Mouse (Mus musculus) brain, adult 10 weeks (tissue): Measurements from ENCODE around the gene Slc25a53. TPM values are rescaled to one million over a fixed set of nuclear protein-coding genes. Genes with fewer than 3 reads are reported as not detected.

ENCODE experiments used
- polyA plus RNA-seq: library from polyadenylated mRNA; stranded (reverse); fragments of 350-450 nt; fragmentation: Illumina TruSeq; extraction: RNeasy Lipid Tissue Mini Kit (QIAGEN cat#74804); gene quantifications from one replicate; pipeline ENCODE4 v1.2.3, GENCODE M21; 2015; ENCODE audit warnings: low read depth, low replicate concordance

Slc25a53 gene
- 15.7 TPM for polyA plus RNA-seq

GRCm38 (mm10) chrX:137038000-137038483, at the start of gene Slc25a53:
Gene Slc25a53 (minus strand): TSS chrX:137038302.

GRCm38 (mm10) chrX:137049425-137050225, 11.5 kb upstream of the Slc25a53 start, which contains the start of gene Fam199x:
Gene Fam199x (plus strand): TSS chrX:137049594.

GRCm38 (mm10) chrX:136992978-136993547, 45.0 kb downstream of the Slc25a53 start, which contains the start of gene Zcchc18:
Gene Zcchc18 (plus strand): TSS chrX:136993155.

GRCm38 (mm10) chrX:136976424-136977084, 61.5 kb downstream of the Slc25a53 start, which contains the start of the genes Tmsb15l and Tmsb15b1:
Gene Tmsb15l (minus strand): TSS chrX:136976869.
Gene Tmsb15b1 (minus strand): TSS chrX:136976874.

GRCm38 (mm10) chrX:136975397-136975796, 62.7 kb downstream of the Slc25a53 start, which contains the start of gene Tmsb15b2:
Gene Tmsb15b2 (minus strand): TSS chrX:136975497.

Other genes starting within 250 kb of the Slc25a53 start
- gene Plp1, start 215.6 kb downstream of the Slc25a53 start, polyA plus RNA-seq, result 1,949 TPM
- 24.7 TPM for gene Rab9b, start 169.5 kb downstream of the Slc25a53 start, polyA plus RNA-seq
- gene H2bfm, start 111.0 kb downstream of the Slc25a53 start, polyA plus RNA-seq, result not detected
- 51.5 TPM for gene Tmsb15b2, start 62.8 kb downstream of the Slc25a53 start, polyA plus RNA-seq
- 8.4 TPM for gene Tmsb15l, start 61.4 kb downstream of the Slc25a53 start, polyA plus RNA-seq
- gene Tmsb15b1, start 61.4 kb downstream of the Slc25a53 start, polyA plus RNA-seq, result 23.4 TPM
- gene Zcchc18, start 45.1 kb downstream of the Slc25a53 start, polyA plus RNA-seq, result 344 TPM
- 4.8 TPM for gene Fam199x, start 11.3 kb upstream of the Slc25a53 start, polyA plus RNA-seq
- not detected for gene Esx1, start 83.8 kb upstream of the Slc25a53 start, polyA plus RNA-seq